Mouse (Mus musculus) adrenal gland, postnatal 25 days (tissue): ENCODE measurements at regions not wholly inside any gene's neighbourhood (a gene's known extent, or its start where the extent isn't known, plus 50 kb on each side); places are given as distances from the start of the nearest gene placed in this dataset.

Source experiments
- DNase-seq: peaks from one replicate; pipeline ENCODE4 v3.0.0; 2021; ENCODE audit warnings: mixed read lengths

- no peak for DNase-seq
These were observed 113.0 kb upstream of the 1700016C15Rik start for GRCm38 (mm10) chr1:177616335-177617239.

- DNase-seq = no peak
These were observed 109.0 kb upstream of the 1700016C15Rik start for GRCm38 (mm10) chr1:177620501-177621099.

- no peak for DNase-seq
These were observed 107.6 kb upstream of the 1700016C15Rik start for GRCm38 (mm10) chr1:177621854-177622590.

- DNase-seq = peak; percentile 10
These were observed 106.3 kb upstream of the 1700016C15Rik start for GRCm38 (mm10) chr1:177623304-177623726.

GRCm38 (mm10) chr1:177623735-177624134 is 105.9 kb upstream of the 1700016C15Rik start:
- DNase-seq = no peak

GRCm38 (mm10) chr1:177627814-177628213 is 101.8 kb upstream of the 1700016C15Rik start:
- no peak for DNase-seq

GRCm38 (mm10) chr1:177633966-177634602 is 95.5 kb upstream of the 1700016C15Rik start:
- no peak for DNase-seq

GRCm38 (mm10) chr1:177637061-177637460 is 92.6 kb upstream of the 1700016C15Rik start:
- DNase-seq = no peak

- no peak for DNase-seq
These were observed 91.2 kb upstream of the 1700016C15Rik start for GRCm38 (mm10) chr1:177638381-177638780.

GRCm38 (mm10) chr1:177639931-177640846 is 89.4 kb upstream of the 1700016C15Rik start:
- DNase-seq = no peak

GRCm38 (mm10) chr1:177642712-177643467 is 86.7 kb upstream of the 1700016C15Rik start:
- no peak for DNase-seq

GRCm38 (mm10) chr1:177643662-177644061 is 86.0 kb upstream of the 1700016C15Rik start:
- DNase-seq = no peak

GRCm38 (mm10) chr1:177644214-177644613 is 85.4 kb upstream of the 1700016C15Rik start:
- DNase-seq = no peak

- no peak for DNase-seq
These were observed 84.3 kb upstream of the 1700016C15Rik start for GRCm38 (mm10) chr1:177645327-177645726.

- no peak for DNase-seq
These were observed 83.6 kb upstream of the 1700016C15Rik start for GRCm38 (mm10) chr1:177645897-177646535.

- no peak for DNase-seq
These were observed 81.7 kb upstream of the 1700016C15Rik start for GRCm38 (mm10) chr1:177647876-177648275.

- DNase-seq = no peak
These were observed 80.6 kb upstream of the 1700016C15Rik start for GRCm38 (mm10) chr1:177648974-177649373.

- no peak for DNase-seq
These were observed 78.4 kb upstream of the 1700016C15Rik start for GRCm38 (mm10) chr1:177651219-177651618.

- peak; percentile 48 for DNase-seq
These were observed 66.5 kb upstream of the 1700016C15Rik start for GRCm38 (mm10) chr1:177663163-177663562.
